Mouse (Mus musculus) adrenal gland, postnatal 10 days (tissue): ENCODE results near the gene Wdsub1. TPM values are rescaled to one million over a fixed set of nuclear protein-coding genes. Genes with fewer than 3 reads are reported as not detected.

Experiments
- DNase-seq: peaks from one replicate; pipeline ENCODE4 v3.0.0; 2021; ENCODE audit warnings: mixed read lengths
- total RNA-seq, 2 experiments: library from RNA; stranded (reverse); gene quantifications; 2 replicates each; pipeline ENCODE4 v1.2.3; 2021

Gene Wdsub1
- total RNA-seq, 2 experiments from 2014 or later: 18.2 to 18.5 TPM

- DNase-seq: no peak
Measured at GRCm38 (mm10) chr2:59841944-59842343, 40.4 kb downstream of the Wdsub1 start.

GRCm38 (mm10) chr2:59841189-59841939 lies 41.0 kb downstream of the Wdsub1 start:
- DNase-seq: no peak

DNA sequence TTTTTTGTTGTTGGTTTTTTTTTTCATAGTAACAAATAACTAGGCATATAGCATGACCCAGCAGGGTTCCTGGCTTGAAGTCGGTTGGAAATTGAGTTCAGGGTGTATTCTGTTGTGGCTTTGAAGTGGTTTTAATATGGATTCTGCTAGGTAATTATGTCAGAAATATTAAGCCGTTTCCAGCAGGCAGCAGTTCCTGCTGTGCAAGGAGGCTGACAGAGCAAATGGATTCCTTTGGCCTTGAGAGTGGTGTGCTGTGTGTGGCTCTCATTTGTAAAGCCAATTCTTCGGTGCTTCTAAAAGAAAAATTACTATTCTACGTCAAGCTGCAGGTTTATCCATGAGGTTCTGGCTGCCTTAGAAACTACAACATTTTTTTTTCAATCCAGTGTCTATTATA lies 42.2 kb downstream of the Wdsub1 start:
- DNase-seq: no peak

DNA sequence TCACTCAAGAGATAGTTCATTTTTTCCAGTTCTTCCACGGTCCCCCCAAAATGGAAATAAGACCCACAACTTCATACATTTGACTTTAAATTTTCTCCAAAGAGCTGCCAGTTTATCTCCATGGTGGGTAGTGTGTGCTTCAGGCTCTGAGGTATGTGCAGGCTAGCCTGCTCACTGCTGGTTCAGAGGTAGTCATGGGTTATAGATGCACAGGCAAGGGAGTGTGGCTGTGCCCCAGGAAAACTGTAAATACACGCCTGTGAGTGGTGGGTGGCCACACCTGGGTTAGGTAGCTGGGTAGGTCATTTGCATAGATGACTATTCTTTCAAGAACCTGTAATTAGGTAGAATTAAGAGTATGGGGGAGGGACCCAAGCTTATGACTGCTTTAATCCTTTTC lies 42.6 kb downstream of the Wdsub1 start:
- DNase-seq: no peak

- DNase-seq: peak; percentile 29
Measured at GRCm38 (mm10) chr2:59838825-59839224, 43.6 kb downstream of the Wdsub1 start.

DNA sequence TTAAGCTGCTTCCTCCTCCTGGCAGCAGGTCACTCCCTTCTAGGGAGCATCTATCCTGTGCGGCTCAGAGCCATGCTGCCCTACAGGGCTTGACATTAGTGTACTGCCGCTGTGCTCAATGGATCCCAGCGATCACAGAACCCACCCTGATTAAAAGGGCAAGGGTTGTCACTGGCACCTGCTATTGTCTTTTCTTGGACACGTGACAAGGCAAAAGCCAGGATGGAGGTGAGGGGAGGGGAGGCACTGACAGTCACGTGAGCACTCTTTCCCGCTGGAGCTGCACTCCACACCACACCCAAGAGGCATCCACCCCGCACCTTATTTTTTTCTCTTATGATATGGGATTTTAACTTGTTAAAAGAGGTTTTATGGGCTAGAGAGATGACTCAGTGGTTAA lies 50.6 kb downstream of the Wdsub1 start:
- DNase-seq: no peak

DNA sequence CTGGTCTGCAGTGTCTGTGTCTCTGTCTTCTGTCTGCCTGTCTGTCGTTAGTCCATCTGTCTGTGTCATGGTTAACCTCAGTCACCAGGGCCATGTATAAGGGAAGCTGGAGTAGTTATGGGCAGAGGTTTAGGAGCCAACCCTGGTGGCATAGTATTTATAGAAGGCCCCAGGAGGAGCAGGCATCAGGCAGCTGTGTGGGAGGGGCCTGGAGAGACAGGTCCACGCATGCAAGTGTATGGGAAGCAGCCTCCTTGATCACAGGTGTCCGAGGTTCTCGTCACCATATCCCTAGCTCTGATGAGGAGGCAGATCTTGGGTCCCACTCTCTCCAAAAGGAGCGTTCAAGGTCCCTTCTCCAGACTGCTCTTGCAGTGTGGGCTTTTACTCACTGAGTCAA lies 51.5 kb downstream of the Wdsub1 start:
- no peak for DNase-seq

GRCm38 (mm10) chr2:59830151-59830550 lies 52.2 kb downstream of the Wdsub1 start:
- no peak for DNase-seq

GRCm38 (mm10) chr2:59829718-59830117 lies 52.7 kb downstream of the Wdsub1 start:
- no peak for DNase-seq

DNA sequence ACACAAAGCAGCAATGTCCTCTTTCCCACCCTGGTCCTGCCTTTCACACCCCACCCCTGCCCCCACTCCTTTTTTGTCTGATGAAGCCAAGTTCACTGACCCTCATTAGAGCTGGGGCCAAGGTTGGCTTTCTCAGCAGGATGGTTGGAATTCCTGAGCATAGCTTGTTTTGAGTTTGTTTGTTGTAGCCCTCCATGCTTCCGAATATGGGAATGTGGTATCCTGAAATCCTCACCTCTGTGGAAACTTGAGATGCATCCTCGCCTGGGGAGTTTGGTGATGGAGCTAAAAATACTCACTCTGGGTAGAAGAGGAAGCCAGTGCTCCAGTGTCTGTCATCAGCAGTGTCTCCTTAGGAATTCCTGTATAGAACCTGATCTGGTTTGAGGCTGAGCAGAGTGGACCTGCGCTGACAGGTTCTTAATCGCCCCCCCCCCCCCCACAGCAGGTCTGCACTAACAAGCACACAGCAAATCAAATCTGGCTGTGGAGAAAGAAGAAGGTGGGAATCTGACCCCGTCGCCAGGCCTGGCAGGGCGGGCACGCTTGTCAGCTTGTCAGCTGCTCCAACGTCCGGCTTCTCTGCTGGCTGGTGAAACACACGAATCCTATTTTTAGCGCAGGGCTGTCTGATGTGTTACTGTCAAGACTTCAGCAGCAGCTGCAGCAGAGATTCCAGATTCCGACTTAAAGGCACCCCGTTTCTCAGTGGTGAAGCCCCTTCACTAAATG lies 53.4 kb downstream of the Wdsub1 start:
- DNase-seq: peak; percentile 56

DNA sequence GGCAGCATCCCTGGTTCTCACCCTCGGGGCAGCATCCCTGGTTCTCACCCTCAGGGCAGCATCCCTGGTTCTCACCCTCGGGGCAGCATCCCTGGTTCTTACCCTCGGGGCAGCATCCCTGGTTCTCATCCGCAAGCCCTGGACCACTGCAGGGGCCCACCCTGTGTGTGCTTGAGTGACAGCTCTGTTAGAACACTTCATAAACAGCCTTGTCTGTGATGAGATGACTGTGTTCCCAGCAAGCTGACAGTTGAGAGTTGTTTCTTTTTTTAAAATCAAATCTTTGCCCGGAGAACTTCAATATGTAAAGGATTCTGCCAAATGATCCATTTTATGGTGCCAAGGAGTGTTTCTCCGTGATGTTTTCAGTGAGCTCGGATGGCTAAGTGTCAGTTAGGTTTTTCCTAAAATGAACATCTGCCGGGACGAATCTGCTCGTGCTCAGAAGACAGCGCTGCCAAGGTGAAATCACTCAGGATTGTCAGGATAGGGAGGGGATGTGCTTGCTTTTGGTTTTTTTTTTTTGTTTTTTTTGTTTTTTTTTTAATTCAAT lies 54.2 kb downstream of the Wdsub1 start:
- DNase-seq: no peak

DNA sequence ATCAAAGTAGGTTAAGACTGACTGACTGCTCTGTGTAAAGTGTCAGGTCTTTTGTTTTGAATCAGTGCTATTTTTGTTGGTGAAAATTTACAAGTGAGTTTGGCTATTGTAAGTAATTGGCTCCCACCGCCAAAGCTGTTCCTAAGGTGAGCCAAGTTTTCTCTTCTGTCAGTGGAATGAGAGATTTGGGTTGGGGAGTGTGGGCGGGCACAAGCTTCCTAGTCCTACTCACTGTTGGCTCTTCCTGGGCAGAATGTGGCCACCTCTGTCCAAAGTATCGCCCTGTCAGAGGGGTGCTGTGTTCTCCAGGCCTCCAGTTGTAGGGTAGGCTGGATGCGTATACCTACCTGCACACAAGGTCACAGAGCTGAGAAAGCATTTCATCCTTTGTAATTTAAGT lies 57.0 kb downstream of the Wdsub1 start:
- DNase-seq: no peak

GRCm38 (mm10) chr2:59824289-59824688 lies 58.1 kb downstream of the Wdsub1 start:
- DNase-seq: no peak

- DNase-seq: no peak
Measured at GRCm38 (mm10) chr2:59821044-59821443, 61.3 kb downstream of the Wdsub1 start.

- no peak for DNase-seq
Measured at GRCm38 (mm10) chr2:59820088-59820487, 62.3 kb downstream of the Wdsub1 start.

DNA sequence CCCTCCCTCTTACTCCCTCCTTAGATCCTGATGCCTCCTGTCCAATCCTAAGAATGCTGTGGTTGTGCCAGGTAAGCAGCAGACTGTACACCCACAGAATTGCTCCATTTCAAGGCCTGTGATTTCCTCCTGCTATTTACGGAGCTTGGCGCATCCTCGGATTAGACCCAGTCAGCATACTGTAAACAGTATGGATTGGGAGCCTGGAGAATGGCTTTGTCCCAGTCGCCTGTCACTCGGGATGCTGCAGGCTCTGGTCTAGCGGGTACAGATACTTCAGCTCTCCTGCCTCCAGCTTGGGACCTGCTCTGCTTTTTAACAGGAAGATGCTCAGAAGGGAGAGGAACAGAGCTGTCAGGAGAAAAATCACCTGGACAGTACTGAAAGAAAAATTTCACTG lies 63.0 kb downstream of the Wdsub1 start:
- DNase-seq: no peak

GRCm38 (mm10) chr2:59818663-59819062 lies 63.7 kb downstream of the Wdsub1 start:
- DNase-seq: no peak

- DNase-seq: no peak
Measured at GRCm38 (mm10) chr2:59814997-59815396, 67.4 kb downstream of the Wdsub1 start.

GRCm38 (mm10) chr2:59813457-59813856 lies 68.9 kb downstream of the Wdsub1 start:
- DNase-seq: peak; percentile 26

DNA sequence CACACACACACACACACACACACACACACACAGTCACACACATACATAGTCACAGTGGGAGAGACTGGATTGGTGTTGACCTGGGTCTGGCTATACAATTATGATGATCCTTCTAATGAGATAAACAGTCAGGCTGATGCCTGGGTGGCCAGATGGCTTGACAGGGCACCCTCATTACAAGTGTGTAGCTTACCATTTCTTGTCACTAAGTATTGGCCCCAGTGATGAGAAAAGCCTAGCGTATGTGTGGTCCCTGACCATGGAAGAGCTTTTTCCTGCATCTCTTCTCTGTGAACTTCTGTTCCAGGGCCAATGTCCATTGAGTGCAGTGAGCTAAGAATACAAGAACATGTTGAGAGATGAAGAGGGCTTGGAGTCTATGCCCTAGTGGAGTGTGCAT lies 69.8 kb downstream of the Wdsub1 start:
- DNase-seq: no peak

DNA sequence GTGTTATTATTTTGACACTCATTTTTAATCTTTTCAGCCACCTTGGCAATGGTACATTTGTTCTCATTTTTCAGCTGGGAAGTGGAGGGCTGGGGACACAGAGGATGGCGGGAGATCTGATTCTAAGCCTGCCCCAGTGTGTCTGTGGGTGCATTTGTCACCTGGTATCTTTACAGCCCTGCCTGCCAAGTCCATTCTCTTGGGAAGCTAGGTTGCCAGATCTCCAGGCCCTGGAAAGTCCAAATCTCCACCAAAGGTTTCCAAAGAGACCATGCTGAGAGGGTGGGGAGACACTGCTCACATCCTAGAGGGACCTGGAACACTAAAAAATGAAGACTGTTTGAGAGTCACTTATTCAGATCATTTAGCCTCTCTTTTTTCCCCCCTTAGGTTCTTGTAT lies 71.1 kb downstream of the Wdsub1 start:
- DNase-seq: peak; percentile 63

- peak; percentile 67 for DNase-seq
Measured at GRCm38 (mm10) chr2:59810039-59810438, 72.4 kb downstream of the Wdsub1 start.

GRCm38 (mm10) chr2:59808608-59809007 lies 73.8 kb downstream of the Wdsub1 start:
- DNase-seq: no peak

GRCm38 (mm10) chr2:59806038-59806437 lies 76.4 kb downstream of the Wdsub1 start:
- DNase-seq: no peak
